Mouse (Mus musculus): ENCODE results near the gene Zfp119b. TPM values are rescaled to one million over a fixed set of nuclear protein-coding genes. Genes with fewer than 3 reads are reported as not detected.

Gene Zfp119b
- polyA plus RNA-seq, 1 experiment from 2014 or later = 6.9 TPM

- H3K27me3 ChIP-seq (ENCODE audit: control insufficient read depth, insufficient read depth, low read length) = no peaks in the 10 kb centered on the region
- peaks cover 25% of the 10 kb centered on the region for H3K36me3 ChIP-seq (ENCODE audit: control insufficient read depth, insufficient read depth, low read length)
- WGBS = under 1% methylated on average over 46 of the region's 46 CpGs
- 0 out of 2 replicates have a peak, but pooled peaks cover 9% of the 10 kb centered on the region for H3K4me1 ChIP-seq (ENCODE audit: control insufficient read depth, insufficient read depth, low read length)
- H3K4me2 ChIP-seq (replicated peaks; ENCODE audit: low read depth, low read length) = peak within 1 kb of the TSS; percentile 62
- H3K9ac ChIP-seq (ENCODE audit: low read depth, low read length) = peak within 1 kb of the TSS; percentile 65
- H3K4me3 ChIP-seq (ENCODE audit: low read length) = peak within 1 kb of the TSS; percentile 58
- peak; percentile 91 for ATAC-seq (ENCODE audit: low FRiP score, low TSS enrichment)
- H3K9me3 ChIP-seq (ENCODE audit: control insufficient read depth, low read length) = no peaks in the 10 kb centered on the region
- peak within 1 kb of the TSS; percentile 98 for H3K27ac ChIP-seq (ENCODE audit: low read depth, low read length)
Measured at GRCm38 (mm10) chr17:55958918-55959728, 9.8 kb upstream of the Zfp119b start, which contains the start of gene Yju2. TSS of gene Yju2 (plus strand) at chr17:55959099.

- peaks cover 22% of the 10 kb centered on the region for H3K36me3 ChIP-seq (ENCODE audit: control insufficient read depth, insufficient read depth, low read length)
- peak overlapping the region; percentile 58 for H3K4me3 ChIP-seq (ENCODE audit: low read length)
- ATAC-seq (ENCODE audit: low FRiP score, low TSS enrichment) = no peak
- peak overlapping the region; percentile 20; the same call in 1 of the 2 replicates for H3K27ac ChIP-seq (ENCODE audit: low read depth, low read length)
- H3K4me1 ChIP-seq (ENCODE audit: control insufficient read depth, insufficient read depth, low read length) = 0 out of 2 replicates have a peak, but pooled peaks cover 9% of the 10 kb centered on the region
- H3K9me3 ChIP-seq (ENCODE audit: control insufficient read depth, low read length) = no peaks in the 10 kb centered on the region
- peak overlapping the region; percentile 65; the same call in 1 of the 2 replicates for H3K9ac ChIP-seq (ENCODE audit: low read depth, low read length)
- WGBS = 23% methylated on average over 2 of the region's 2 CpGs
- peak overlapping the region; percentile 62 for H3K4me2 ChIP-seq (replicated peaks; ENCODE audit: low read depth, low read length)
- H3K27me3 ChIP-seq (ENCODE audit: control insufficient read depth, insufficient read depth, low read length) = no peaks in the 10 kb centered on the region
Measured at GRCm38 (mm10) chr17:55958584-55958886, 9.2 kb upstream of the Zfp119b start.

- 85% methylated on average over 13 of the region's 13 CpGs for WGBS
- peak overlapping the region; percentile 58 for H3K4me3 ChIP-seq (ENCODE audit: low read length)
- H3K9ac ChIP-seq (ENCODE audit: low read depth, low read length) = peak overlapping the region; percentile 65; the same call in 1 of the 2 replicates
- H3K4me2 ChIP-seq (replicated peaks; ENCODE audit: low read depth, low read length) = peak overlapping the region; percentile 62
- H3K27ac ChIP-seq (ENCODE audit: low read depth, low read length) = peak overlapping the region; percentile 20; the same call in 1 of the 2 replicates
- 0 out of 2 replicates have a peak, but pooled peaks cover 9% of the 10 kb centered on the region for H3K4me1 ChIP-seq (ENCODE audit: control insufficient read depth, insufficient read depth, low read length)
- H3K36me3 ChIP-seq (ENCODE audit: control insufficient read depth, insufficient read depth, low read length) = peaks cover 19% of the 10 kb centered on the region
- no peaks in the 10 kb centered on the region for H3K27me3 ChIP-seq (ENCODE audit: control insufficient read depth, insufficient read depth, low read length)
- no peaks in the 10 kb centered on the region for H3K9me3 ChIP-seq (ENCODE audit: control insufficient read depth, low read length)
- ATAC-seq (ENCODE audit: low FRiP score, low TSS enrichment) = no peak
Measured at GRCm38 (mm10) chr17:55957726-55958583, 8.7 kb upstream of the Zfp119b start.

GRCm38 (mm10) chr17:55957168-55957567 lies 7.9 kb upstream of the Zfp119b start:
- H3K36me3 ChIP-seq (ENCODE audit: control insufficient read depth, insufficient read depth, low read length) = peaks cover 15% of the 10 kb centered on the region
- H3K4me3 ChIP-seq (ENCODE audit: low read length) = no peak overlapping the region
- H3K4me2 ChIP-seq (replicated peaks; ENCODE audit: low read depth, low read length) = no peak overlapping the region
- H3K4me1 ChIP-seq (ENCODE audit: control insufficient read depth, insufficient read depth, low read length) = 0 out of 2 replicates have a peak, but pooled peaks cover 9% of the 10 kb centered on the region
- H3K9ac ChIP-seq (ENCODE audit: low read depth, low read length) = no peak overlapping the region
- H3K27ac ChIP-seq (ENCODE audit: low read depth, low read length) = no peak overlapping the region
- ATAC-seq (ENCODE audit: low FRiP score, low TSS enrichment) = peak; percentile 22; the same call in 1 of the 2 replicates
- H3K9me3 ChIP-seq (ENCODE audit: control insufficient read depth, low read length) = no peaks in the 10 kb centered on the region
- 18% methylated on average over 9 of the region's 9 CpGs for WGBS
- H3K27me3 ChIP-seq (ENCODE audit: control insufficient read depth, insufficient read depth, low read length) = no peaks in the 10 kb centered on the region

GRCm38 (mm10) chr17:55956591-55956990 lies 7.3 kb upstream of the Zfp119b start:
- Histone ChIP-seq H3K27me3 (ENCODE audit: control insufficient read depth, insufficient read depth, low read length) (no peaks in the 10 kb centered on the region), H3K4me3 (ENCODE audit: low read length) (peak overlapping the region; percentile 42; the same call in 1 of the 2 replicates), H3K27ac (ENCODE audit: low read depth, low read length) (no peak overlapping the region), H3K4me1 (ENCODE audit: control insufficient read depth, insufficient read depth, low read length) (0 out of 2 replicates have a peak, but pooled peaks cover 9% of the 10 kb centered on the region), H3K36me3 (ENCODE audit: control insufficient read depth, insufficient read depth, low read length) (peaks cover 10% of the 10 kb centered on the region; the same call in 1 of the 2 replicates), H3K9ac (ENCODE audit: low read depth, low read length) (no peak overlapping the region), H3K9me3 (ENCODE audit: control insufficient read depth, low read length) (no peaks in the 10 kb centered on the region), H3K4me2 (replicated peaks; ENCODE audit: low read depth, low read length) (peak overlapping the region; percentile 61)
- 45% methylated on average over 6 of the region's 6 CpGs for WGBS
- ATAC-seq (ENCODE audit: low FRiP score, low TSS enrichment) = no peak

- Histone ChIP-seq H3K4me2 (replicated peaks; ENCODE audit: low read depth, low read length) (peak overlapping the region; percentile 61), H3K4me3 (ENCODE audit: low read length) (peak overlapping the region; percentile 42), H3K9ac (ENCODE audit: low read depth, low read length) (peak overlapping the region; percentile 38; the same call in 1 of the 2 replicates), H3K4me1 (ENCODE audit: control insufficient read depth, insufficient read depth, low read length) (0 out of 2 replicates have a peak, but pooled peaks cover 9% of the 10 kb centered on the region), H3K36me3 (ENCODE audit: control insufficient read depth, insufficient read depth, low read length) (peaks cover 5% of the 10 kb centered on the region; the same call in 1 of the 2 replicates), H3K9me3 (ENCODE audit: control insufficient read depth, low read length) (no peaks in the 10 kb centered on the region), H3K27me3 (ENCODE audit: control insufficient read depth, insufficient read depth, low read length) (no peaks in the 10 kb centered on the region), H3K27ac (ENCODE audit: low read depth, low read length) (no peak overlapping the region)
- peak; percentile 22; the same call in 1 of the 2 replicates for ATAC-seq (ENCODE audit: low FRiP score, low TSS enrichment)
- WGBS = under 1% methylated on average over 26 of the region's 26 CpGs
Measured at GRCm38 (mm10) chr17:55956129-55956528, 6.8 kb upstream of the Zfp119b start.

GRCm38 (mm10) chr17:55954229-55954628 lies 4.9 kb upstream of the Zfp119b start:
- H3K27ac ChIP-seq (ENCODE audit: low read depth, low read length) = no peak overlapping the region
- no peaks in the 10 kb centered on the region for H3K27me3 ChIP-seq (ENCODE audit: control insufficient read depth, insufficient read depth, low read length)
- 39% methylated on average over 16 of the region's 16 CpGs for WGBS
- no peak overlapping the region for H3K4me3 ChIP-seq (ENCODE audit: low read length)
- H3K9me3 ChIP-seq (ENCODE audit: control insufficient read depth, low read length) = no peaks in the 10 kb centered on the region
- ATAC-seq (ENCODE audit: low FRiP score, low TSS enrichment) = no peak
- no peak overlapping the region for H3K9ac ChIP-seq (ENCODE audit: low read depth, low read length)
- H3K4me2 ChIP-seq (replicated peaks; ENCODE audit: low read depth, low read length) = no peak overlapping the region
- no peaks in the 10 kb centered on the region for H3K36me3 ChIP-seq (ENCODE audit: control insufficient read depth, insufficient read depth, low read length)
- 0 out of 2 replicates have a peak, but pooled peaks cover 4% of the 10 kb centered on the region for H3K4me1 ChIP-seq (ENCODE audit: control insufficient read depth, insufficient read depth, low read length)

- no peak overlapping the region for H3K9ac ChIP-seq (ENCODE audit: low read depth, low read length)
- no peak overlapping the region for H3K4me3 ChIP-seq (ENCODE audit: low read length)
- ATAC-seq (ENCODE audit: low FRiP score, low TSS enrichment) = no peak
- H3K9me3 ChIP-seq (ENCODE audit: control insufficient read depth, low read length) = no peaks in the 10 kb centered on the region
- no peak overlapping the region for H3K27ac ChIP-seq (ENCODE audit: low read depth, low read length)
- no peak overlapping the region for H3K4me2 ChIP-seq (replicated peaks; ENCODE audit: low read depth, low read length)
- 0 out of 2 replicates have a peak, but pooled peaks cover 4% of the 10 kb centered on the region for H3K4me1 ChIP-seq (ENCODE audit: control insufficient read depth, insufficient read depth, low read length)
- WGBS = 77% methylated on average over 6 of the region's 6 CpGs
- H3K27me3 ChIP-seq (ENCODE audit: control insufficient read depth, insufficient read depth, low read length) = no peaks in the 10 kb centered on the region
- no peaks in the 10 kb centered on the region for H3K36me3 ChIP-seq (ENCODE audit: control insufficient read depth, insufficient read depth, low read length)
Measured at GRCm38 (mm10) chr17:55953751-55954150, 4.5 kb upstream of the Zfp119b start.
